Mouse (Mus musculus) liver, embryonic 14.5 days (tissue): ENCODE measurements around the gene Ush1g.

ENCODE experiments used
- CTCF ChIP-seq: IDR thresholded peaks from 2 replicates; pipeline ENCODE4 v1.5.1; 2016; ENCODE audit warnings: antibody characterized with exemption, low read depth, control low read depth
- EP300 ChIP-seq: IDR thresholded peaks from 2 replicates; pipeline ENCODE4 v1.6.1; 2016; ENCODE audit warnings: antibody characterized with exemption, low read depth

GRCm38 (mm10) chr11:115266400-115266778 is 55.5 kb downstream of the Ush1g start:
- TF ChIP-seq CTCF (no peak), EP300 (no peak)
